Mouse (Mus musculus): ENCODE data around the gene Mob3a.

- TF ChIP-seq CTCF (IDR thresholded peaks at IDR 0.05; ENCODE audit: low read depth) (no peak), EP300 (IDR thresholded peaks at IDR 0.05; ENCODE audit: low read depth) (no peak)
Measured at GRCm38 (mm10) chr10:80669018-80669417, 32.8 kb downstream of the Mob3a start.
